ENCODE assay signal across 10 mouse cellular contexts in the genomic region with DNA sequence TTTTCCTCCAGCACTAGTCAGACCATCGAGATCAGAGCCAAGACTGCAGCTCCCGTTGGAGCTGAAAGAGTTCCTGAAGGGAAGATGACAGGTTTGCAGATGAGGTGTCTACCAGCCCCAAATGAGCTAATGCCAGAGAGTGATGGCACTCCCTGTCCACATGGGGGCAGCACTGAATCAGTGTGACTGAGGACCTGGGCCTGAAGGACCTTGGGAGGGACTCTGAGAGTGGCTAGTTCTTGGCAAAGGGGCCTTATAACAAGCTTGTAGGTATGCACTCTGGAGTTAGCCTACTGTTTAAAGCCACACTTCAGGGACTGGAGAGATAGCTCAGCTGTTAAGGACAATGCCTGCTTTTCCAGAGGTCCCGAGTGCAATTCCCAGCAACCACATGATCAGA.
A peak's percentile ranks its signal among the peaks of the same experiment; 100 is the strongest.
DNase-seq lines count a peak whose midpoint lies in the region; ATAC-seq and TF ChIP-seq lines count a peak whose summit lies in the region.
"Had no signal": no experiment of that assay in that cellular context is flagged by ENCODE, and none has a peak within 500 bp of the region (broad histone marks: within the 10 kb centered on the region; RNA-seq: fewer than 3 reads in every experiment).

No protein-coding gene starts in this region.

- no peak for TF ChIP-seq EP300 in ES-Bruce4 (IDR thresholded peaks at IDR 0.05; ENCODE audit: insufficient read depth, low read depth, low read length)

- peak; percentile 92 for TF ChIP-seq CTCF in ES-Bruce4 (IDR thresholded peaks at IDR 0.05; ENCODE audit: low read depth, low read length)
- peak; percentile 84 for TF ChIP-seq CTCF in gastrocnemius, adult 2 months (IDR thresholded peaks at IDR 0.05)
- TF ChIP-seq CTCF in olfactory bulb, adult 2 months (IDR thresholded peaks at IDR 0.05; ENCODE audit: insufficient read depth, low read depth, low read length), result peak; percentile 76

- intact Hi-C loops in gastrocnemius, adult 2 months (cut with DNase I), result no loop called here
- intact Hi-C loops in left cerebral cortex, postnatal 36 days (cut with DNase I), result loop anchor here (10.0 kb wide), 1 partner anchor 321 kb away; no protein-coding TSS in a partner anchor

- 34% methylated on average over 3 of the region's 3 CpGs for WGBS in hindbrain, embryonic 14.5 days
- WGBS in hindbrain, embryonic 12.5 days, result 40% methylated on average over 3 of the region's 3 CpGs
- 41% methylated on average over 3 of the region's 3 CpGs for WGBS in olfactory bulb, adult 2 months

- no peak for TF ChIP-seq POLR2A in ES-Bruce4 (IDR thresholded peaks at IDR 0.05; ENCODE audit: insufficient read depth, low read length)
- TF ChIP-seq POLR2A in olfactory bulb, adult 2 months (IDR thresholded peaks at IDR 0.05; ENCODE audit: insufficient read depth, low read depth, low read length), result no peak

- H3K27ac ChIP-seq in hindbrain, embryonic 14.5 days, result no peak overlapping the region
- no peak overlapping the region for H3K27ac ChIP-seq in hindbrain, embryonic 12.5 days
- H3K27ac ChIP-seq in ES-Bruce4 (ENCODE audit: insufficient read depth, low read length), result no peak overlapping the region
- no peak overlapping the region for H3K27ac ChIP-seq in gastrocnemius, adult 2 months
- H3K27ac ChIP-seq in olfactory bulb, adult 2 months (ENCODE audit: insufficient read depth, low read depth, low read length), result no peak overlapping the region
- H3K27ac ChIP-seq: embryonic facial prominence, embryonic 13.5 days; liver, embryonic 13.5 days had no signal

- no peaks in the 10 kb centered on the region for H3K36me3 ChIP-seq in hindbrain, embryonic 14.5 days (replicated peaks; ENCODE audit: control insufficient read depth, insufficient read depth)
- H3K36me3 ChIP-seq in hindbrain, embryonic 12.5 days, result no peaks in the 10 kb centered on the region
- no peaks in the 10 kb centered on the region for H3K36me3 ChIP-seq in ES-Bruce4 (ENCODE audit: control insufficient read depth, insufficient read depth, low read length, poor library complexity, severe bottlenecking)
- H3K36me3 ChIP-seq: embryonic facial prominence, embryonic 13.5 days; liver, embryonic 13.5 days had no signal

- no peak for ATAC-seq in hindbrain, embryonic 14.5 days (ENCODE audit: low FRiP score)
- no peak for ATAC-seq in hindbrain, embryonic 12.5 days (ENCODE audit: low FRiP score)

- H3K9me3 ChIP-seq in hindbrain, embryonic 14.5 days (ENCODE audit: control insufficient read depth, low read length), result no peaks in the 10 kb centered on the region
- no peaks in the 10 kb centered on the region for H3K9me3 ChIP-seq in hindbrain, embryonic 12.5 days (replicated peaks)
- 0 out of 2 replicates have a peak, but pooled peaks cover 3% of the 10 kb centered on the region for H3K9me3 ChIP-seq in ES-Bruce4 (replicated peaks; ENCODE audit: control insufficient read depth, insufficient read depth, low read length, poor library complexity, severe bottlenecking)
- H3K9me3 ChIP-seq: embryonic facial prominence, embryonic 13.5 days; liver, embryonic 13.5 days had no signal

- no peak overlapping the region for H3K4me2 ChIP-seq in hindbrain, embryonic 14.5 days (replicated peaks)
- H3K4me2 ChIP-seq in hindbrain, embryonic 12.5 days (replicated peaks), result no peak overlapping the region
- H3K4me2 ChIP-seq: embryonic facial prominence, embryonic 13.5 days; liver, embryonic 13.5 days had no signal

- no peak overlapping the region for H3K4me3 ChIP-seq in hindbrain, embryonic 14.5 days (replicated peaks; ENCODE audit: low read length)
- H3K4me3 ChIP-seq in hindbrain, embryonic 12.5 days, result no peak overlapping the region
- no peak overlapping the region for H3K4me3 ChIP-seq in ES-Bruce4 (ENCODE audit: low read depth, low read length)
- H3K4me3 ChIP-seq in gastrocnemius, adult 2 months, result no peak overlapping the region
- no peak overlapping the region for H3K4me3 ChIP-seq in olfactory bulb, adult 2 months (ENCODE audit: insufficient read depth, low read depth, low read length)
- H3K4me3 ChIP-seq: embryonic facial prominence, embryonic 13.5 days; liver, embryonic 13.5 days had no signal

- no peak overlapping the region for H3K9ac ChIP-seq in hindbrain, embryonic 14.5 days
- no peak overlapping the region for H3K9ac ChIP-seq in hindbrain, embryonic 12.5 days
- H3K9ac ChIP-seq in ES-Bruce4 (ENCODE audit: low read depth, poor library complexity, severe bottlenecking), result no peak overlapping the region
- H3K9ac ChIP-seq: embryonic facial prominence, embryonic 13.5 days; liver, embryonic 13.5 days had no signal

- DNase-seq in hindbrain, embryonic 14.5 days (ENCODE audit: low spot score), result peak; percentile 73
- peak; percentile 34 for DNase-seq in c-Kit-positive CD71-positive TER-119-positive erythroid progenitor cells, embryonic 14.5 days (ENCODE audit: low spot score)
- DNase-seq in gastrocnemius, adult 2 months, result peak; percentile 56
- peak; percentile 36 to 41 for DNase-seq in left cerebral cortex, postnatal 36 days (ENCODE audit: low spot score in 2 of 2)
- DNase-seq in thymus, postnatal 4 days, result peak; percentile 75
- DNase-seq: liver, embryonic 13.5 days had no signal

- no peaks in the 10 kb centered on the region for H3K27me3 ChIP-seq in hindbrain, embryonic 14.5 days (ENCODE audit: control insufficient read depth, insufficient read depth, low read length)
- H3K27me3 ChIP-seq in hindbrain, embryonic 12.5 days, result peaks cover 9% of the 10 kb centered on the region
- H3K27me3 ChIP-seq in ES-Bruce4 (ENCODE audit: control insufficient read depth, insufficient read depth, low read length, poor library complexity, severe bottlenecking), result no peaks in the 10 kb centered on the region

- peaks cover 7% of the 10 kb centered on the region for H3K4me1 ChIP-seq in hindbrain, embryonic 14.5 days (replicated peaks; ENCODE audit: control insufficient read depth, insufficient read depth, low read length)
- peaks cover 8% of the 10 kb centered on the region for H3K4me1 ChIP-seq in hindbrain, embryonic 12.5 days
- no peaks in the 10 kb centered on the region for H3K4me1 ChIP-seq in ES-Bruce4 (ENCODE audit: control insufficient read depth, insufficient read depth, low read length)
- peaks cover 10% of the 10 kb centered on the region for H3K4me1 ChIP-seq in olfactory bulb, adult 2 months (ENCODE audit: control insufficient read depth, insufficient read depth, low read length)
- H3K4me1 ChIP-seq: embryonic facial prominence, embryonic 13.5 days had no signal
